Mouse (Mus musculus) thymus, adult 18-20 months (tissue): ENCODE measurements at regions not wholly inside any gene's neighbourhood (a gene's known extent, or its start where the extent isn't known, plus 50 kb on each side); places are given as distances from the start of the nearest gene placed in this dataset.

Experiments used
- DNase-seq, 2 experiments: peaks; one replicate each; pipeline ENCODE4 v3.0.0; 2022; ENCODE audit warnings: mixed read lengths in 2 of 2

- no peak for DNase-seq
These were observed 77.3 kb upstream of the Pmfbp1 start for GRCm38 (mm10) chr8:109416327-109417100.

DNA sequence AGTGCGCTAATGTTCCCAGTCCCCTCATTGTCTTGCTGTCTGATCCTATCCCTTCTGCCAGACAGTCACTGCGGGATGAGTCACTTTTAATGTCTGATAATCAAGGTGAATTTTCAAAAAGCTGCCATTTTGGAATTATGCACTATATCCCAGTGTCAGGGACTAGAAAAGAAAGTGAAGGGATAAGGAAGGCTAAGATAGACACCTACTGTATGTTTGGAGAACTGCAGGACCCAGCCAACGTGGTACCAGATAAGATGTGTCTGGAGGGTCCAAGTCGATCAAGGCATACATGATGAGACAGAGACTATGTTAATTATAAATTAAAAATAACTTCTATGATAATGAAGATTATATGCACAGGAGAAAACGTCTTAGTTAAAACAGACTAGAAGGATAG, 76.6 kb upstream of the Pmfbp1 start:
- DNase-seq, result no peak

- no peak for DNase-seq
These were observed 75.9 kb upstream of the Pmfbp1 start for GRCm38 (mm10) chr8:109417971-109418370.

DNA sequence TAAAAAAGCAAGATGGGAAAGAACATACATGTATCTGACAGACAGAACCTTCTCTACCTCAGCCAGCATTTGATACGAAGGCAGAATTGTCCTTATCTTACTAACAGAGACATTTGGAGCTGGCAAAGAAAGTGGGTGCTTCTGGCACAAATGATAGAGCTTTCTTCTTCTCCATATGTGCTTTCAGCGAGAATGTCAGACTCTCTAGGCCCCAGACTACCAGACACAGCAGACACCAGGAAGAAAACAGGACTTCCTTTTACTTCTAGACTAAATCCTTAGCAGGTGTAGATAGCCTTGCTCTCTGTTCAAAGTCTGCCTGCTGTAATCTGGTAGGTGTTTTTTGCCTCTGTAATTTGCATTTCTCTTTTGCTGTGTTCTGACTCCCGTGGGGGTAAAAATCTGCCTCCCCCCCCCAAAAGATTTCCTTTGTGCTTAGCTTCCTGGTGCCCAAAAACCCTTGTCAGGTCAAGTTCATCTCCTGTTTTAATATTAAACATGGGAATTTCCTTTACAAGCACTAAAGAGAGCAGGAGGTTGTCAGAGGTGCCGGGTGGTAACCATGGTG, 74.7 kb upstream of the Pmfbp1 start:
- DNase-seq, result no peak

DNA sequence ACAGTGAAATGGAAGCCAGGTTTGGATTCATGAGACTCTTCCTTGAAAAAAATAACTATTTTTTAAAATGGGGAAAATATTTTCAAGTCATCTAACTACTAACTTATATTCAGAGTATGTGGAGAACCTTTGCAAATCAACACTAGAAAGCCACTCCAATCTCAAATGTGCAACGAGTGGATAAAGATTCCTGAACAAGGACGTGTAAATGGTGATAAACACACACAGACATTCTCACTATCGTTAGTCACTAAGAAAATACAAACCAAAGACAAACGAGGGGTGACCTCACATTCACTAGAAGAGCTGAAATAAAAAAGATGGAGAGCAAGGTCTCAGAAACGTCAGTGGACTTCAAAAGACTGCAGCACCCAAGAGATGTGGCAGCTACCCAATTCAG, 69.8 kb upstream of the Pmfbp1 start:
- no peak for DNase-seq

- no peak for DNase-seq
These were observed 65.3 kb upstream of the Pmfbp1 start for GRCm38 (mm10) chr8:109428551-109428950.

DNA sequence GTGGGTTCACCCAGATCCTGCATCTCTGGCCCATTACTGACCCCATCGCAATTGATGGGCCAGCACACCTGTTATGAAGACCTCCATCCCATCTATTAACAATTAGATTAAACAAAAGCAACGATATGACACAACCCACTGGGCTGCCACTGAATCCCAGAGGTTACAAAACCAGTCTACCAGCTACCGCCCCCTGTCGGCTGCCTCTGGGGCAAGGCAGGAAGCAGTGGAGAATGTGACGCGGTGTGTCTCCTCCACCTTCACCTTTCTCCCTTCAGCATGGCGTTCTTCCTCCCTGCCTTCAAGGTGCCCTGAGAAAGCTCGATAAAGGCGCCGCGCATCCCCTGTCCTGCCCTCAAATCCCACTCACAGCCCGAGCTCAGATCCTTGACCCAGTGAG, 59.3 kb upstream of the Pmfbp1 start:
- DNase-seq, result no peak

DNA sequence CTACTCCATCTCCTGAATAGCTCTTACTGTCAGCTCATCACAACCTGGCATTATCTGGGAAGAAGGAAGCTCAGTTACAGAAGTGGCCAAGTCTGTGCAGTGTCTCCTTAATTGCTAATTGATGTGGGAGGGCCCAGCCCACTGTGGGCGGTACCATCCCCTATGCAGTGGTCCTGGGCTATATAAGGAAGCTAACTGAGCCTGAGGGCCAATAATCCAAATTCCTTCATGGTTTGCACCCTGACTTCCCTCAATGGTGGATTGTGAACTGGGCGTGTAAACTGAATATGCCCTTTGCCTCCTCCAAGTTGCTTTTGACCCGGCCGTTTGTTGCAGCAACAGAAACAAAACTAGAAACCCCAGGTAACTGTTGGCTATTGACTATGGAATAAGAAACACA, 57.8 kb upstream of the Pmfbp1 start:
- DNase-seq, result no peak

DNA sequence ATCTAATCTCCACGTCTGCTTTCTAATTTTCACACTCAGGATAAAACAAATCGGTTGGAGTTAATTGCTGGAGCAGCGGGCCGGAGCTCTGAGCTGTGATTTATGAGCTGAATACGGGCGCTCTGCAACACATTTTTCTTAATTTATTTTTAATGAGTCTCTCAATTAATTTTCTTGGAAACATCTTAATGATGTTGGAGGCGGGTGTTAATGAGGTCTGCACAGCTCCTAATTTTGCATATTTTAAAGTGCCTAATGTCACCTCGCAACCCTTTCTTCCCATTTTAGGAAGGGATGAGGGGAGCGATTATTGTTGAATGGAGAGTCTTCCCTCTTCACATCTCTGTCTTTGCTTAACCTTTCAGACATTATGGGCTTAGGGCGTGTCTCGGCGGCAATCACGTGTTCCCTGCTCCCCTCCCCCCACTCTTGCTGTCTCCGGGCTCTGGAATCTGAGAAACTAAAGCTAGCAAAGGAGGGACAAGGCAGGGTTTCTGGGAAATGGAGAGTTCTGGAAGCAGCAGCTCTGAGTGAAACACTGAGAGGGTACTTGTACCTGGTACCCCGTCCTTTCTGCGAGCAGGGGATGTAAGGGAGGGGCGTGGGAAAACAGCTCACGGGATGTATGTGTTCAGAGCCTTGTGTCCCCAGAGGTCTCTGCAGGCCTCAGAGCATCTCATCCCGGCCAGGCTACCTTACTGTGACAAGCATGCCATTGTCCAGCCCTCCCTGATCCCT, 56.8 kb upstream of the Pmfbp1 start:
- no peak for DNase-seq

DNA sequence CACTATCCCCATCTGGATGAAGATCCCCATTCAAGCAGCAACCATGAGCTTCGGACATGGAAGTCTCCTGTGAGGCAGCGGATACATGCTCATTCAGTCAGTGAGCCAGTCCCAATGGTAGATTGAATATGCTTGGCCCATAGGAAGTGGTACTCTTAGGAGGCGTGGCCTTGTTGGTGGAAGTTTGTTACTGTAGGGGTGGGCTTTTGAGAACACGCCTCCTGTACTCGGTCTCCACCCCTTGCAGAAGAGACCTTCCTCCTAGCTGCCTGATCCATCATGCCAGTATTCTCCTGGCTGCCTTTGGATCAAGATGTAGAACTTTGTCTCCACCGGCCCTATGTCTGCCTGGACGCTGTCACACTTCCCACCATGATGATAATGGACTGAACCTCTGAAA, 55.3 kb upstream of the Pmfbp1 start:
- DNase-seq, result no peak
